Mouse (Mus musculus) large intestine, adult 2 months (tissue): ENCODE measurements at regions not wholly inside any gene's neighbourhood (a gene's known extent, or its start where the extent isn't known, plus 50 kb on each side); places are given as distances from the start of the nearest gene placed in this dataset.

ENCODE experiments used
- DNase-seq: peaks from one replicate; pipeline ENCODE4 v3.0.0-alpha.2; 2012; ENCODE audit warnings: low read depth, low spot score
- WGBS: fragments of 180-500 bp; shearing (Covaris S2); methylation state at CpG from one replicate; pipeline ENCODE4 v1.1.7; 2018; 5-methylcytosine and 5-hydroxymethylcytosine counted together

DNA sequence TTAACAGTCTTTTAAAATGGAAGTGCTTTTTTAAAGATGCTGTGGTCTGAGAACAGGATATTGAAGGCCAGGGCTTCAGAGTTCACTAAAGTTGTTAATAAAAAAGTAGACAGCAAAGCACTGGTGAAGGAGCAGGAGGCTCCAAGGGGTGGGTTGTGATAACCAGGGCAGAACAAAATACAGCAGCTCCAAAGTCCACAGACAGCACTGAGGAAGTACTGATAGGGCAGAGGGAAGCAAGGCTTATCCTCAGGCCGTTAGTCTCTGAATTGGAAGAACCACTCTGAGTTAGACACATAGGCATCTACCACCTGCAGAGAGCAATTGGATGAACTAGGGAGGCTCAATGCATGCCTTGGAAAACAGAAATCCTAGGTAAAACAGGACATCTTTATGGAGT is 62.1 kb downstream of the P2ry1 start:
- no peak for DNase-seq
- WGBS = 39% methylated on average over 1 of the region's 1 CpGs

DNA sequence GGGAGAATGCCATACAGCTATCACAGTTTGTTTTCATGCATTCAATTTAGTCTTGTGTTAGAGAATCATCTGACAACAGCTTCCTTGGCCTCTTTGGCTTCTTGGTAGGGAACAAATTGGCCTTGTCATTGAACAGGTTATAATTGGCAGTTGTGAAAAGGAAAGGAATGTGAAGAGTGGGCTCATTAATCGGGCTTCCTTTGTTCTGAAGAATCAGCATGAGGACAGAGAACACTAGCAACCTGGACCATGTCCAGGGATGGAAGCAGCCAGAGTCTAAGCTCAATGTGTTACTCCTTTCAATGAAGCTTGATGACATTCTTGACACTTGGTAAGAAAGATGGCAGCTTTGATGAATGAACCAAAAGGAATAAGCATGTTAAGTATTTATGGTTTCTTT is 64.5 kb downstream of the P2ry1 start:
- 70% methylated on average over 1 of the region's 1 CpGs for WGBS
- no peak for DNase-seq

DNA sequence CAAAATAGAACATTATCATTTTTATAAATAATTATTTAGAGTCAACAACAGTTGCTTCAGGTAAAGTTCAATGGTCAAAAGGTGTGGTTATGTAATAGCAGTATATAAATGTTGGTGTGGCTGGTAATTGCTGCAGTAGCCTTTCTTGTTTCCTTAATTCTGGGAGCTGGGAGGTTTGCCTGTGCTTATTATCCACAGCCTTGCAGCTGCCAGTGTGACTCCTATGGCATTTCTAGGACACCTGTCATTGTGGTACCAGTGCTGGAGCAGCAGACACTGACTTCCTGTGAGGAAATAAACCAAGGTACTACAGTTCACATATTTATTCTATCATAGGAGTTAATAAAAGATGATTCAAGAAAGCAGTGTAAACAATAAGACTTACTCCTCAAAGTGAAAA is 65.6 kb downstream of the P2ry1 start:
- DNase-seq = peak; percentile 46

GRCm38 (mm10) chr3:61071041-61071440 is 68.4 kb downstream of the P2ry1 start:
- 35% methylated on average over 1 of the region's 1 CpGs for WGBS
- no peak for DNase-seq

DNA sequence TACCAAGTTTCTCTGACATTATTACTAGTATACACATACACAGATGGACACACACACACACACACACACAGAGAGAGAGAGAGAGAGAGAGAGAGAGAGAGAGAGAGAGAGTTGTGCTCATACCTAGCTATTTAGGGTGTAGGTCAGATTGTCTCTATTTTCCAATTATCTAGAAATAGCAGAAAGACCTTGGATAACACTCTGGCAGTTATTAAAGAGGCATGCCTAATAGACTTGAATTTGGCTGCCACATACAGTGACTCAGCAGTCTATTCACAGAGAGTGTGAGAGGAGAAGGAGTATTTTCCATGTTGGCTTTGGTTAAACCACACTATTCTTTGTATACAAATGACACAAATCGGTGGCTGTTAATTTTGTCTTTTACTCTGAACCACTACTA is 69.7 kb downstream of the P2ry1 start:
- no peak for DNase-seq
- 81% methylated on average over 1 of the region's 1 CpGs for WGBS

- no peak for DNase-seq
- WGBS = 96% methylated on average over 1 of the region's 1 CpGs
Observed at GRCm38 (mm10) chr3:61073103-61073502, 70.5 kb downstream of the P2ry1 start.

DNA sequence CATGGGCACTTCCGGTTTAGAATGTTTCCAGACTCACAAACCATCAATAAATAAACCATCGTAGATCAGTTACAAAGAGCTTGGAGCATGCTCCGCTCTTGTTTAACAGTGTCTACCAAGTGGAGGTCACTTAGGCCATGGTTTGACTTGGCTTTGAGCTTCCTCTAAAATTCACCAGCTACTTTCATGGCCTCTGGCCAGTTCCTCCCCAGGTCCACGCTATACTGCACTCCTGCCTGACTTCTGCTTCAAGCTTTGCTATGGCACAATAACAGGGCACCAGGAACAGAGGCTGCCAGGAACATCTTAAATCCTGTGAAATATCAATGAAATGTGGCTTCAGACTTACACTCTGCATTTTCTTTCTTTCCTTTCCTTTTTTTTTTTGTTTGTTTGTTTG is 71.2 kb downstream of the P2ry1 start:
- 83% methylated on average over 4 of the region's 4 CpGs for WGBS
- no peak for DNase-seq

GRCm38 (mm10) chr3:61075839-61076238 is 73.2 kb downstream of the P2ry1 start:
- WGBS = 80% methylated on average over 2 of the region's 2 CpGs

DNA sequence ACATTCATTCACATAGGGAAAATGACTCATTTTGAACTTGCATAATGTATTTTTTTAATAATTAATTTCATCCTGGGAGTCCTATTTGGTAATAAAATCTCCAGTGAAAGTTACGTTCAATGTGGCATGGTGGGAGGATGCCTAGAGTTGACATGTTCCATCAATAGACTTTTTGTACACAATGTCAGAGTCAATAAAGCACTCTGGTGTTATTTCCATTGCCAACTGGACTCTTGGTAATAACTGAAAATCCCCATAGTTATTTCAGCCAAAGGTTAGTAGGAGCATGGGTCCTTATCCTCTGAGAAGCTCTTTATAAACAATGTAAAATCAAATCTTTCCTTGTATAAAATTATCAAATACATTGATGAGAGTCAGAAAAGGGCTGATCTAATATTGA is 87.3 kb downstream of the P2ry1 start:
- WGBS = 81% methylated on average over 1 of the region's 1 CpGs
- no peak for DNase-seq

More at GRCm38 (mm10) chr3:61075839-61076238, 73.2 kb downstream of the P2ry1 start:
- no peak for DNase-seq

DNA sequence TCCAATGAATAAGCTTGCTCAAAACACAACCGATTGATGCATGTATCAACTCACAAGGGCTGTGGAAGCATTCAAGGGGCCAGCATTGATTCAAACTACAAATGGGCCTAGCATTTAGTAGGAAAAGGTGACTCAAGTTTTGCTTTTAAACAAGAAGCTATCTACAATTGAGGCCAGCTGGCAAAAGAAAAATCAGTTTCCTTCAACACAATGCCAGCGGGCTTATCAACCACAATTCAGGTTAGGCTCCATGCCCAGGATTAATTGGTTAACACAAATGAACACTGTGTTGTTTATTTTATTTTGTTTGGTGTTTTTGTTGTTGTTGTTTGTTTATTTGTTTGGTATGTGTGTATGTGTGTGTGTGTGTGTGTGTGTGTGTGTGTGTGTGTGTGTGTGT is 89.4 kb downstream of the P2ry1 start:
- DNase-seq = no peak
- 83% methylated on average over 2 of the region's 2 CpGs for WGBS

- no peak for DNase-seq
Observed at GRCm38 (mm10) chr3:61116364-61116763, 113.8 kb downstream of the P2ry1 start.

- DNase-seq = no peak
- 21% methylated on average over 1 of the region's 1 CpGs for WGBS
Observed at GRCm38 (mm10) chr3:61133096-61133495, 130.5 kb downstream of the P2ry1 start.

DNA sequence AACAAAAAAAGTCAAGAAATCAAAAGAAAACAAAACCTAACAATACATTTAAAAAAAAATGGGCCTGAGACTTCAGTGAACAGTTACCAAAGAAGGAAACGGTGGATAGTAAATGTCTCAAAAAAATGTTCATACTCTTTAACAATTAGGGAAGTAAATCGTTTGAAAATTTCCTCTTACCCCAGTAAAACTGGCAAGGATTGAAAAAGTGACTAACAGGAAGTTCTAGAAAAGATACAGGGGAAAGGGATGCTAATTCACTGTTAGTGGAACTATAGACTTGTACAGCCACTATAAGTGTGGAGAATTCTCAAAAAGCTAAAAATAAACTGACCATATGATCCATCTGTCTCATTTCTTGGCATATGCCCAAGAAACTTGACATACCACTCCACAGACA is 151.5 kb downstream of the P2ry1 start:
- DNase-seq = no peak
- WGBS = 56% methylated on average over 2 of the region's 2 CpGs

- WGBS = 59% methylated on average over 4 of the region's 4 CpGs
- DNase-seq = no peak
Observed at GRCm38 (mm10) chr3:61159811-61160210, 157.2 kb downstream of the P2ry1 start.

DNA sequence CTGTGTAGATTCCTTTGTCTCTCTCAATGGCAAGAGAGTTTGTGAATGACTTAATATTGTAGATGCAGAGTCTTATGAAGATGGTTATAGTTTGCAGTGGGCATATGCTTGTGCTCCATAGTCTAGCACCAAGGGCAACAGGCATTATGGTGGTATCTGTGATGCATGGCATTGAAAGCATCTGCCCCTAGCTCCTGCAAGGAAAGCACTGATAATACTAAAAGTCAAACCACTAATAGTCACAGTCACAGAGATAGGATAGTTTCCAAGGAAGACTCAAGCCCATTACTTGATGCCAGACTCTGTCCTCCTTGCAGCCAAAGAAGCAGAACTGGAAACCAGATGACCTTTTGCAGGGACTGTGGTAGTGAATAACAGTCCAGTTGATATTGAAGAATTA is 158.8 kb downstream of the P2ry1 start:
- no peak for DNase-seq

DNA sequence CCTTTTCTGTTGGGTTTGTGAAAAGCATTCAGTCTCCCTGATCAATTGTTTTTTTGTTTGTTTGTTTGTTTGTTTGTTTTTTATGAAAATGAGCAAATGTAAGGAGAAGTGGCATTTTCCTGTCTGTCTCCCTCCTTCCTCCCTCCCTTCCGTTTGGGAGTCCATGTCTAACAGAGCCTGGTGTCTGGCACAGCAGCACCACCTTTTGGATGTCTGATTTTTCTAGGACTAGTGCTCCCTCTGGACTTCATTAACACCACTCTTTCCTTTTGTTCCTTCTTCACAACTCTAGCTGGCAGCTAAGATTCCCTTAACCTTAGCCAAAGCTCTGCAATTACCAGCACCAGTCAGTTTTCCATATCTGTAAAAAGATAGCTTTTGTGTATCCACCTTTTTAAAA is 175.6 kb upstream of the Rap2b start:
- DNase-seq = no peak
- WGBS = 9% methylated on average over 1 of the region's 1 CpGs

DNA sequence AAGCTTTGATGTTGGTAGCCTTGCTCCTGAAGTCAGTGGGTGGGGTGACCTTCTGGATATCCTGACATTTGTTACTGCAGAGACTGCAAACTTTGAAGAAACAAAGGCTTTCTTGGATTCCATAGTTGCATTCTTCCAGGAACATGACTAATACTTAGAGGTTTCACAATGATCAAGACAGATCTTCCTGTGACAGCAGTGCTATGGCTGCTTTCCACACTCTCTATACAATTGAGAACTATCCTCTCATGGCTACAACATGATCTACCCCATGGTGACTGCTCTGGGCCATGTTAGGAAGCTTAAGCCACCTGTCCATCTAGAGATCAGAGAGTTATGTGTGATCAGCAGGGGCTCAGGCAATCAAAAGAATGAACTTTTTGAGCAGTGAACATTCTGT is 172.8 kb upstream of the Rap2b start:
- DNase-seq = no peak

GRCm38 (mm10) chr3:61216562-61216961 is 144.9 kb upstream of the Rap2b start:
- DNase-seq = no peak
- WGBS = 63% methylated on average over 4 of the region's 4 CpGs

DNA sequence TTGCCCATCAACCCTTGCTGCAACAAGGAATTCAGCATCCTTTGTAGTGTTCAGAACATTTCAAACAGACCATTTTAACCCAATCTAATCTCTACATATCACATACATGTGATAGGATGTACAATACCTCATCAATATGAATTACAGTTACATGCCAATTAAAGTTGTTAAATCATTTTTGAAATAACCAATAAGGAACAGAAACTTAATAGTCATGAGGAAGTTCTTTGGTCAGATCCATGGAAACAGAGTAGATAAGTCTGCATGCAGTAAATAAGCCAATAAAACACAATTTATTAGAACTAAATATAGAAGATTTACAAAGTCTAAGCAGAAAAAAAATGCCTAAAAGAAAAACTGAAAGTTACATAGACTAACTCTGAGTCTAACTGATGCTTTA is 136.9 kb upstream of the Rap2b start:
- DNase-seq = no peak

GRCm38 (mm10) chr3:61225054-61225453 is 136.4 kb upstream of the Rap2b start:
- no peak for DNase-seq

DNA sequence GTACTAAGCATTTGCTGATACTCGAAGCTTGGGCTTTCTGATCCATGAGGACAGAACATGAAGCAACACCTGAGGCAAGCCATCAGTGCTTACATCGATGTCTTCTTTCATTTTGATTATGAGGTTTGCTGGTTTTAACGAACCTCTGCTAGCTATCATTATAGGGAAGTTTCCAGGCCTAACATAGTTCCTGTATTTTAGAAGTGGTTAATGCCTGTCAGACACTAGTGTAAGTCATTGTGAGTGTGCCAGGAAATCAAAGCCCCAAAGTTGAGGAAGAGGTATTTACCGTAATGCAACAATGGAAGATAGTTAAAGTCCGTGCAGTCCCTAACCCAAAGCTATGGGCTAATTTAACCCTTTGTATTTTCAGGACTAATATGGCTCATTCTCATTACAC is 120.1 kb upstream of the Rap2b start:
- WGBS = 81% methylated on average over 5 of the region's 5 CpGs
- no peak for DNase-seq

DNA sequence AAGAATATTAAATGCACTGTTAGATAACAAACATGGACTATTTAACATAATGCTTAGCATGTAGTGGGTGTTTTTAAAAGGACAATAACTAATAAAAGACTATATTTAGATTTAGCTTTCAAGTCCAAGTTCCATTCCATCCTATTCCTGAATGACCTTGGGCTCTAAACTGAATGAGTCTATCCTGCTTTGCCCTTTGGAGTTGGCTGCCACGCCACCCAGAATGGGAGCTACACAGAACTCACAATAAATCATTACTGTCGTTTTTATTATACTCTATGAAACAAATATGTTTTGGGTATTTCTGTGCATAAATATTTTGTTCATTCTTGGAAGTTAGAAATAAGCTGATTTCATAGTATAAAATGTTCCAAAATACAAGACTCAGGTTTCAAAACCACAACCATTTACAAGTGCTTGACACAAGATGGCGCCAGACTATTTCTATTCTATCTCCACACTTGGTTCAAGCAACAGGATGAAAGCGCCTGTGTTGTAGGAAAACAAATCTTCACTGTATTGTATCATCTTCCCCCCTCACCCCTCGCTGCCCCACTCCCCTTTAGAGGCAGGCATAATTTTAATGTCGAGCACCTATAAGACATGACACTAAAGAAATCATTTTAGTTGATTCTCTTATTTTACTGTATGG is 117.4 kb upstream of the Rap2b start:
- 15% methylated on average over 6 of the region's 6 CpGs for WGBS
- no peak for DNase-seq

GRCm38 (mm10) chr3:61246429-61246828 is 115.0 kb upstream of the Rap2b start:
- no peak for DNase-seq
- WGBS = 62% methylated on average over 4 of the region's 4 CpGs
